Mouse (Mus musculus) CH12.LX (cell line): Measurements from ENCODE around the gene Klhl36. TPM values are rescaled to one million over a fixed set of nuclear protein-coding genes. Genes with fewer than 3 reads are reported as not detected.

Source experiments
- DNase-seq: peaks from one replicate; pipeline ENCODE4 v3.0.0-alpha.2; 2013; ENCODE audit errors: extremely low read depth
- H3K27ac ChIP-seq: 2 replicates; pipeline ENCODE4 v1.5.1; 2012; ENCODE audit warnings: low read depth, mild to moderate bottlenecking, control low read depth, moderate library complexity; ENCODE audit not compliant: insufficient read depth
- H3K27me3 ChIP-seq: replicated peaks from 2 replicates; pipeline ENCODE3; 2012; ENCODE audit warnings: inconsistent platforms
- H3K36me3 ChIP-seq, 2 experiments: replicated peaks in 1 of 2; 2 replicates each; pipeline versions ENCODE3 to v1.6.1; 2012; ENCODE audit warnings: inconsistent platforms in 1 of 2, low read length in 1 of 2, mild to moderate bottlenecking in 1 of 2, mixed read lengths in 1 of 2, moderate library complexity in 1 of 2; ENCODE audit not compliant: control insufficient read depth in 1 of 2, insufficient read depth in 1 of 2
- H3K4me1 ChIP-seq, 2 experiments: 2 replicates each; pipeline ENCODE4 v1.6.1; 2012; ENCODE audit warnings: inconsistent platforms in 1 of 2, moderate library complexity in 1 of 2; ENCODE audit not compliant: insufficient read depth in 2 of 2, control insufficient read depth in 1 of 2
- H3K4me2 ChIP-seq: 2 replicates; pipeline ENCODE4 v1.6.1; 2012; ENCODE audit warnings: low read depth, mild to moderate bottlenecking, control low read depth; ENCODE audit not compliant: poor library complexity, insufficient read depth, severe bottlenecking
- H3K4me3 ChIP-seq, 3 experiments: fragments of 150-350 bp in 1 of 3; sonication (generic) in 1 of 3; replicated peaks in 1 of 3; 2 replicates each; pipeline versions ENCODE3 to v1.5.1; 2011 to 2012; ENCODE audit warnings: low read depth in 2 of 3, low read length in 2 of 3, mild to moderate bottlenecking in 2 of 3, moderate library complexity in 2 of 3, control low read depth in 1 of 3, improper control_type of control experiment in 1 of 3, inconsistent platforms in 1 of 3, mixed read lengths in 1 of 3; ENCODE audit not compliant: poor library complexity in 1 of 3
- H3K79me2 ChIP-seq: replicated peaks from 2 replicates; pipeline ENCODE4 v1.6.1; 2012; ENCODE audit warnings: mild to moderate bottlenecking, moderate library complexity; ENCODE audit not compliant: control insufficient read depth, poor library complexity, insufficient read depth, severe bottlenecking; ENCODE audit errors: extremely low read depth
- H3K9ac ChIP-seq: 2 replicates; pipeline ENCODE4 v1.6.1; 2012; ENCODE audit warnings: low read depth, mild to moderate bottlenecking, control low read depth, moderate library complexity; ENCODE audit not compliant: insufficient read depth
- H3K9me3 ChIP-seq: replicated peaks from 2 replicates; pipeline ENCODE3; 2012; ENCODE audit warnings: low read length, inconsistent platforms, mixed read lengths
- CHD2 ChIP-seq: IDR thresholded peaks from 2 replicates; pipeline ENCODE4 v1.6.1; 2011; ENCODE audit warnings: low read length, improper control_type of control experiment
- EP300 ChIP-seq: IDR thresholded peaks from 2 replicates; pipeline ENCODE4 v1.6.1; 2011; ENCODE audit warnings: low read length, improper control_type of control experiment
- ETS1 ChIP-seq: conservative IDR thresholded peaks from 2 replicates; pipeline ENCODE4 v1.6.1; 2012; ENCODE audit warnings: low read depth, mild to moderate bottlenecking, inconsistent platforms, low read length, improper control_type of control experiment, moderate library complexity
- GABPA ChIP-seq: IDR thresholded peaks from 2 replicates; pipeline ENCODE4 v1.6.1; 2012; ENCODE audit warnings: low read depth, low read length, improper control_type of control experiment, inconsistent platforms; ENCODE audit not compliant: insufficient replicate concordance
- KAT2A ChIP-seq: IDR thresholded peaks from 2 replicates; pipeline ENCODE4 v1.6.1; 2012; ENCODE audit warnings: low read length, improper control_type of control experiment, inconsistent platforms; ENCODE audit not compliant: insufficient replicate concordance
- MAZ ChIP-seq: IDR thresholded peaks from 2 replicates; pipeline ENCODE4 v1.6.1; 2012; ENCODE audit warnings: low read depth, mild to moderate bottlenecking, inconsistent platforms, low read length, improper control_type of control experiment, moderate library complexity
- MYC ChIP-seq: IDR thresholded peaks from 2 replicates; pipeline ENCODE4 v1.6.1; 2011; ENCODE audit warnings: low read depth, mild to moderate bottlenecking, improper control_type of control experiment, low read length
- PAX5 ChIP-seq: IDR thresholded peaks from 2 replicates; pipeline ENCODE4 v1.6.1; 2012; ENCODE audit warnings: low read length, inconsistent platforms, mixed read lengths
- POLR2AphosphoS2 ChIP-seq: IDR thresholded peaks from 2 replicates; pipeline ENCODE4 v1.6.1; 2011; ENCODE audit warnings: low read depth, low read length, improper control_type of control experiment
- RAD21 ChIP-seq: IDR thresholded peaks from 2 replicates; pipeline ENCODE4 v1.6.1; 2011; ENCODE audit warnings: low read depth, mild to moderate bottlenecking, low read length, improper control_type of control experiment, moderate library complexity
- SIN3A ChIP-seq: IDR thresholded peaks from 2 replicates; pipeline ENCODE4 v1.6.1; 2012; ENCODE audit warnings: low read length, improper control_type of control experiment, inconsistent platforms
- SMC3 ChIP-seq: IDR thresholded peaks from 2 replicates; pipeline ENCODE4 v1.6.1; 2011; ENCODE audit warnings: low read depth, low read length, improper control_type of control experiment
- TBP ChIP-seq: conservative IDR thresholded peaks from 2 replicates; pipeline ENCODE4 v1.6.1; 2011; ENCODE audit warnings: low read depth, low read length, improper control_type of control experiment
- USF1 ChIP-seq: IDR thresholded peaks from 2 replicates; pipeline ENCODE4 v1.6.1; 2014; ENCODE audit warnings: low read depth, mild to moderate bottlenecking, inconsistent platforms, low read length, improper control_type of control experiment
- ZKSCAN1 ChIP-seq: IDR thresholded peaks from 2 replicates; pipeline ENCODE4 v1.6.1; 2012; ENCODE audit warnings: low read depth, inconsistent platforms, low read length, improper control_type of control experiment, borderline replicate concordance
- ZMIZ1 ChIP-seq: IDR thresholded peaks from 2 replicates; pipeline ENCODE4 v1.6.1; 2012; ENCODE audit warnings: low read depth, mild to moderate bottlenecking, inconsistent platforms, low read length, improper control_type of control experiment
- ZNF384 ChIP-seq: IDR thresholded peaks from 2 replicates; pipeline ENCODE4 v1.6.1; 2012; ENCODE audit warnings: low read depth, low read length, improper control_type of control experiment, inconsistent platforms
- dilution Hi-C: fragments of 300-500 bp; cut with MboI; formaldehyde crosslinking; loops from 2 replicates; pipeline ENCODE4 v1.14.3; 2020; ENCODE audit warnings: low sequenced_read_pairs; ENCODE audit not compliant: extremely low pct_unique_long_range_greater_than_20kb, extremely low pct_ligation_motif_present
- in situ Hi-C: fragments of 300-500 bp; cut with MboI; formaldehyde crosslinking; loops from 3 replicates; pipeline ENCODE4 v1.14.3; 2019; ENCODE audit warnings: low sequenced_read_pairs, low pct_ligation_motif_present, low pct_unique_long_range_greater_than_20kb, mixed read lengths
- polyA plus RNA-seq: library from polyadenylated mRNA; unstranded; fragments of >175 nt; gene quantifications from 2 replicates; pipeline ENCODE4 v1.2.1, GENCODE M21; 2012; ENCODE audit warnings: low read depth; ENCODE audit not compliant: insufficient read length
- total RNA-seq, 2 experiments: library from RNA; depleted of rRNA; stranded (reverse); fragments of 300-350 nt in 1 of 2; fragments of >200 nt in 1 of 2; gene quantifications; 2 replicates each; pipeline ENCODE4 v1.2.3; 2012 to 2014

Gene Klhl36
- total and polyA plus RNA-seq, 3 experiments, result 3.0 to 7.9 (median 3.1) TPM

DNA sequence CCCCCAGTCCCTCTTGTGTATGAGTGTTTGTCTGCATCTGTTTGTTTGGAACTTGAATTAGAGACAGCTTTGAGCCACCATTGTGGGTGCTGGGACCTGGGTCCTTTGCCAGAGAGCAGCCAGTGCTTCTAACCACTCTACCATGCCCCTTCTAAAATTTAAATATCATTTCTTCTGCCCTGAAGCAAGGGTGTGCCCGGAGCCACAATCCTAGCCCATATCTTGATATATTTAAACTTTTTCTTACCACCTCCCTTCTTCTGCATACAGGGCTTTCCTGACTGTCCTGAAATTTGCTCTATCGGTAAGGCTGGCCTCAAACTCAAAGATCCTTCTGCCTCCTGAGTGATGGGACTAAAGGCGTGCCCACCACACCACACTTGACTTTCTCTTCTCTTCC lies 55.3 kb downstream of the Klhl36 start:
- dilution Hi-C loops (no loop called here), in situ Hi-C loops (no loop called here)
- peaks cover 16 to 63% of the 10 kb centered on the region in 2 experiments for H3K4me1 ChIP-seq
- no peaks in the 10 kb centered on the region for H3K27me3 ChIP-seq
- no peak overlapping the region for H3K4me3 ChIP-seq
- H3K79me2 ChIP-seq, result peaks cover 98% of the 10 kb centered on the region
- H3K9me3 ChIP-seq, result no peaks in the 10 kb centered on the region
- H3K9ac ChIP-seq, result no peak overlapping the region
- H3K36me3 ChIP-seq, result peaks cover 10 to 72% of the 10 kb centered on the region in 2 experiments
- TF ChIP-seq PAX5 (no peak), SMC3 (no peak), MAZ (no peak), POLR2AphosphoS2 (no peak), KAT2A (no peak), CHD2 (no peak), MYC (no peak), ZKSCAN1 (no peak)
- DNase-seq, result no peak
- H3K27ac ChIP-seq, result no peak overlapping the region
- no peak overlapping the region for H3K4me2 ChIP-seq

GRCm38 (mm10) chr8:119918155-119918567 lies 56.1 kb downstream of the Klhl36 start:
- Histone ChIP-seq H3K36me3 (peaks cover 10 to 75% of the 10 kb centered on the region in 2 experiments), H3K4me2 (no peak overlapping the region), H3K9me3 (no peaks in the 10 kb centered on the region), H3K4me1 (peaks cover 9 to 58% of the 10 kb centered on the region in 2 experiments), H3K27me3 (no peaks in the 10 kb centered on the region), H3K4me3 (no peak overlapping the region), H3K27ac (no peak overlapping the region), H3K79me2 (peaks cover 97% of the 10 kb centered on the region), H3K9ac (no peak overlapping the region)
- in situ Hi-C loops (no loop called here), dilution Hi-C loops (no loop called here)
- TF ChIP-seq EP300 (no peak), RAD21 (no peak), MYC (no peak), ETS1 (no peak), TBP (no peak), USF1 (no peak), ZMIZ1 (no peak), GABPA (no peak), CHD2 (no peak), SIN3A (no peak), ZNF384 (no peak)
- DNase-seq, result no peak
